Mouse (Mus musculus): ENCODE results near the gene Tmtc2.

Tmtc2 gene

GRCm38 (mm10) chr10:105189746-105190145, 384.5 kb downstream of the Tmtc2 start:
- no peak for DNase-seq (ENCODE audit: low read depth, low spot score)

GRCm38 (mm10) chr10:105186636-105187035, 387.6 kb downstream of the Tmtc2 start:
- no peak for DNase-seq (ENCODE audit: low read depth, low spot score)

- no peak for DNase-seq (ENCODE audit: low read depth, low spot score)
These were observed 405.7 kb downstream of the Tmtc2 start for GRCm38 (mm10) chr10:105168443-105169102.

- DNase-seq (ENCODE audit: low read depth, low spot score) = no peak
These were observed 409.0 kb downstream of the Tmtc2 start for GRCm38 (mm10) chr10:105165291-105165690.

- no peak for DNase-seq (ENCODE audit: low read depth, low spot score)
These were observed 420.5 kb downstream of the Tmtc2 start for GRCm38 (mm10) chr10:105153789-105154188.

GRCm38 (mm10) chr10:105144382-105144781, 429.9 kb downstream of the Tmtc2 start:
- DNase-seq (ENCODE audit: low read depth, low spot score) = no peak

GRCm38 (mm10) chr10:105142201-105142600, 432.1 kb downstream of the Tmtc2 start:
- no peak for DNase-seq (ENCODE audit: low read depth, low spot score)

All from retina, postnatal 7 days (tissue).